In genomic region chr13:78445891-78446725, GRCm38 (mm10) we compare ENCODE assay signal across 10 mouse cellular contexts.
A peak's percentile ranks its signal among the peaks of the same experiment; 100 is the strongest.
DNase-seq lines count a peak whose midpoint lies in the region; ATAC-seq and TF ChIP-seq lines count a peak whose summit lies in the region.
"Had no signal": no experiment of that assay in that cellular context is flagged by ENCODE, and none has a peak within 500 bp of the region (broad histone marks: within the 10 kb centered on the region; RNA-seq: fewer than 3 reads in every experiment).

No protein-coding gene starts in this region.

- H3K4me3 ChIP-seq in megakaryocyte, embryonic 14.5 days (replicated peaks), result peak overlapping the region; percentile 38
- H3K4me3 ChIP-seq in forebrain, postnatal 0 days (ENCODE audit: low read depth, low read length), result peak overlapping the region; percentile 8; the same call in 1 of the 2 replicates

- H3K27ac ChIP-seq in forebrain, postnatal 0 days (ENCODE audit: low read depth, low read length), result no peak overlapping the region

- no peak for ATAC-seq in megakaryocyte, adult 5-6 weeks (ENCODE audit: poor library complexity, severe bottlenecking)
- ATAC-seq in forebrain, postnatal 0 days, result peak; percentile 43; the same call in 1 of the 2 replicates

- peaks cover 3% of the 10 kb centered on the region; the same call in 1 of the 2 replicates for H3K9me3 ChIP-seq in megakaryocyte, embryonic 14.5 days
- H3K9me3 ChIP-seq in forebrain, postnatal 0 days (ENCODE audit: low read length), result no peaks in the 10 kb centered on the region

- peak overlapping the region; percentile 41 for H3K4me2 ChIP-seq in forebrain, postnatal 0 days (ENCODE audit: low read depth)

- no peaks in the 10 kb centered on the region for H3K27me3 ChIP-seq in megakaryocyte, embryonic 14.5 days (replicated peaks)
- H3K27me3 ChIP-seq in forebrain, postnatal 0 days (ENCODE audit: insufficient read depth, low read length), result no peaks in the 10 kb centered on the region
- H3K27me3 ChIP-seq: CH12.LX had no signal

- DNase-seq in forebrain, postnatal 0 days, result peak; percentile 51
- DNase-seq in mesoderm, embryonic 11.5 days (ENCODE audit: low read depth, low spot score), result peak; percentile 67
- peak; percentile 90 for DNase-seq in retina, postnatal 1 day
- no peak for DNase-seq in gastrocnemius, adult 18-20 months (ENCODE audit: low spot score)
- DNase-seq in testis, postnatal 10 days (ENCODE audit: low spot score), result no peak
- no peak for DNase-seq in urinary bladder, adult 18-20 months (ENCODE audit: low spot score in 2 of 2)
- DNase-seq: thymus, postnatal 36 days had no signal

- no peaks in the 10 kb centered on the region for H3K4me1 ChIP-seq in megakaryocyte, embryonic 14.5 days
- H3K4me1 ChIP-seq in forebrain, postnatal 0 days (ENCODE audit: insufficient read depth), result peaks cover 10% of the 10 kb centered on the region; the same call in 1 of the 2 replicates

- no peak overlapping the region for H3K9ac ChIP-seq in forebrain, postnatal 0 days

- no peak for TF ChIP-seq CTCF in forebrain, postnatal 0 days (IDR thresholded peaks at IDR 0.05; ENCODE audit: low read depth)

- 10% methylated on average over 14 of the region's 14 CpGs for WGBS in forebrain, postnatal 0 days

- no peaks in the 10 kb centered on the region for H3K36me3 ChIP-seq in megakaryocyte, embryonic 14.5 days (replicated peaks; ENCODE audit: low read length)
- no peaks in the 10 kb centered on the region for H3K36me3 ChIP-seq in forebrain, postnatal 0 days (ENCODE audit: insufficient read depth)

Comparison
In these comparisons a context has a peak if more than half of its experiments do, and no peak if none do; other contexts are left out.
1. DNase-seq: peak in forebrain, postnatal 0 days (single experiment), mesoderm, embryonic 11.5 days (single experiment) and retina, postnatal 1 day (single experiment); none in gastrocnemius, adult 18-20 months (single experiment), testis, postnatal 10 days (single experiment) and urinary bladder, adult 18-20 months (0 of 2).